Mouse (Mus musculus) CD4-positive, CD25-positive, alpha-beta regulatory T cell, adult 2 months (primary cell): ENCODE data around the gene Gulp1.

Source experiments
- DNase-seq: peaks from one replicate; pipeline ENCODE4 v3.0.0-alpha.2; 2012; ENCODE audit warnings: low read depth, low spot score

Gene Gulp1

GRCm38 (mm10) chr1:44720785-44721410 is 169.6 kb downstream of the Gulp1 start:
- no peak for DNase-seq

- DNase-seq, result no peak
Observed at GRCm38 (mm10) chr1:44741256-44741655, 189.9 kb downstream of the Gulp1 start.

DNA sequence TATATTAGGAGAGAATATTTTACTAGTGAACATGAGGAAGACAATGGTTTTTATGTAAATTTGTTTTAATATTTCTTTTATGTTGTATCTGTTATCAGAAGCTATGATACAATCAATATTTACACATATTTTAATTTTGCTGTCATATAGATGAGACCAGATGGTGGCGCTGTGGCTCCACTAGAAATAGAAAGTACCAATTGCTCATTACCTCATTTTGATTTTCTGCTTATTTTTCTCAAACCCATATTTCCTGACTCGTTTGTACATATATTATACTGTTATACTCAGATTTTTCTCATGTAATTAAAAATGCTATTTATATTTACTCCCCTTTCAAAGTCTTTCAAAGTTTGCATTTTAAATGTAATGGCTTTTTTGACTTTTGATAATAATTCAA is 194.4 kb downstream of the Gulp1 start:
- no peak for DNase-seq

DNA sequence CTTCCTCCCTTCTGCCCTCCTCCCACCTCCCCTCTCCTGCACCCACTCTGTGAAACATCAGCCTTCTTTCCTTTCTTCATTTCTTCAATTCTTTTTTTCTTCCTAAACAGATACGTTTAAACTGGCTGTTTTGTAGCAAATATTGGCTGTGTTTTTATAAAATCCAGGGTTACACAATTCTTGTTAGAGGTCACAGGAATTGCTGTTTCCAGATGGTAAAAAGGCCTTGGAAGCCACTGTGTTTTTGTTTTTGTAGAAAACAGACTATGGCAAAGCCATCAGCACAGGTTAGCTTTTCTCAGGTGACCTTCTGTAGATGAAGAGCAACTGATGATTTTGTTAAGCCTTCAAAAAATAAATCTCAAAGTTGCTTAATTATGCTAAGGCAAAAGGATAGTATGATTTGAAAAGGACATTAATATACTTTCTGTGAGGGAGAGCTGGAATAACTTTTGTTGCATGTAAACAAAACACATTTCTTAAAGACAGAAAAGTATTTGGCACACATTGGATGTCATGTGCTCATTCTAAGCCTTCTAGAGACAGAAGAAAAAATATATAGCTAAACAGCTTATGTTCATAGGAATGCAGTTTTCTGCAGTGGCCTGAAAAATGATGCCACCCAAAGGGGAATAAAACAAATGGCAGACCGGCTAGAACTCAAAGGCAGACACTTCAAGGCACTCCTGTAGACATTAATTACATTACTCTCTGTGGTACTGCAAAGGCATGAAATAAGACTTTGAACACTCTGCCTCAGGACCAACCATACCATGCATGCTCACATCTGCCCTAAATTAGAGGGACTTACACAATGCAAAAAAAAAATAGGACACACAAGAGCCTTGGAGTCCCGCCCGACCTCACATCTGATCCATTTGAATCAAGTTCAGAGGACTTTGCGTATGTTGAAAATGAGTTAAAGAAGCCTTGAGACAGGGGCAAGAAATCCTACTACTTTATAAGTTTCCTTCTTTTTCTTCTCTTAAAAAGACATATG is 199.7 kb downstream of the Gulp1 start:
- DNase-seq, result no peak

DNA sequence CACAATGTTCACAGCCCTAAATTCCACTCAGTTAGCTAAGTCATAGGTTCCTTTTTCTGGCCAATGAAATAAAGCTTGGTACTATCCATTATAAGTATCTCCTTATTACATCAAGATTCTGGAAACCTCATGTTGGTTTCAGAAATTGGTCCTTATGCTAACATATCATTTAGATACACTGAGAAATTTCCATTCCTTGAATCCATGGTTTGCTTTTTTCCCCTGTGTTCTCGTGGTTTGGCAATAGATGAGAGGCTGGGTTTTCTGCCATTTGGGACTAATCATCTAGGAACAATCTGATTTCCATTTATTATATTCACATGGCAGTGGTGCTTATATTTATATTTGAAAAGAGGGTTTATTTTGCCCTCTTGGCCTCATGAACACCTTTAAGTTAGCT is 226.9 kb downstream of the Gulp1 start:
- DNase-seq, result no peak

GRCm38 (mm10) chr1:44803594-44804372 is 252.5 kb downstream of the Gulp1 start:
- DNase-seq, result no peak

DNA sequence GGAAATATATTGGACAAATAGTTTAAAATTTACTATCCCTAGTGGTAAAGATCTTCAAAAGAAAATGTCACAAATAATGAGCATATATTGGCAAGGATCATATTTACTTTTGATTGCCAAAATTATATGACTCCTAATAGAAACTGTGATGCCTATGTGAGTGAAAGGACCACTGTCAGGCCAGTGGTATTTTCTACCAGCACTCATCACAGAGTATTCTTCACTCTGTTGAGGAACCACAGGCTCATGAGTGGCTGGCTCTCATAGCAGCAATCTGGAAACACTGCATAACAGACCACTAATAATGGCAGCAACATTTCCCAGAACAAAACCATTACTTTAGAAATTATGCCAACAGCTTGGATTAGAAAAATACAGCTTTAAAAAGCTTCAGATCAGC is 255.1 kb downstream of the Gulp1 start:
- DNase-seq, result no peak

DNA sequence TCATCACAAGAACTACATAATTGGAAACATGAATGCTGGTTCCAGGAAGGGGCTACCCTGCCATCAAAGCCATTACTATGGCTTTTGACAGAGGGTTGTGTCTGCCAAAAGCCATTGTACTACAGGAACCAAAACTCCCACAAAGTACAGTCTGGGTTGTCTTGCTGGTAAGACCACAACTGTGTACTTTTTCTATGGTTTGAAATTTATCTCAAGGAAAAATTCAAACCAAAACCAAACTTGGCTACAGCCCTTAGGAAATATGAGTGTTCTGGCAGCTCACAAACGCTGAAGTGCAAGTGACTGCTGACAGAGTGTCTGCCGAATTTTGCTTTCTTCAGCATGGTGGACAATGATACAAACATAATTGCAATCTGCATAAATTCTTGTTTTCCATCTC is 259.0 kb downstream of the Gulp1 start:
- no peak for DNase-seq

DNA sequence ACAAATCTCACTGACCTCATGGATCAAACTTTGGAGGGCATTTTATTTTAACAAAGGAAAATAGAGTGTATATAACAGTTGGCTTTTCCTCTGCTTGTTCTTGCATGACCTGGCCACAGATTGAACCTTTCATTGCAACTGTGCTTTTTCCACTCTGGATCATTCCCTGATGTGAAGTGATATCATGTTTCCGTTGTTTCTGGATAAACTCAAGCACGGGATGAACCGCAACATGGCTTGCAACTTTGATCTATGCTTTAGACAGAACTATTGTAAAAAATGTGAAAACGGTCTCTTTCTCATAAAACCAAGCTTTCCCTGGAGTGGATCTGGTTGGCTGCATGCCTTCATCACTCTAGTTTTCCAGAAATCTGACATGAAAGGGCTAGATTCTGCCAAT is 282.6 kb downstream of the Gulp1 start:
- DNase-seq, result no peak
